Mouse (Mus musculus) hindbrain, embryonic 15.5 days (tissue): ENCODE measurements around the gene Prdm8. TPM values are rescaled to one million over a fixed set of nuclear protein-coding genes. Genes with fewer than 3 reads are reported as not detected.

Source experiments
- polyA plus RNA-seq: library from polyadenylated mRNA; unstranded; fragments of >200 nt; fragmentation: Nextera tagmentation; extraction: Ambion mirVana; gene quantifications from 2 replicates; pipeline ENCODE4 v1.2.1, GENCODE M21; 2015

The Prdm8 gene
- polyA plus RNA-seq, 1 experiment from 2014 or later, result 5.4 TPM

Other genes with a start within 250 kb of the Prdm8 start
- 3.5 and 4.6 TPM in 2 replicates for gene Antxr2, start 136.2 kb upstream of the Prdm8 start, polyA plus RNA-seq
- gene Fgf5, start 87.0 kb downstream of the Prdm8 start, polyA plus RNA-seq, result 1.1 TPM in 2 replicates
- gene Cfap299, start 162.1 kb downstream of the Prdm8 start, polyA plus RNA-seq, result 1.6 and 2.3 TPM in 2 replicates